Mouse (Mus musculus) liver, embryonic 15.5 days (tissue): ENCODE data around the gene Gfra1. TPM values are rescaled to one million over a fixed set of nuclear protein-coding genes. Genes with fewer than 3 reads are reported as not detected.

Experiments used
- ATAC-seq: fragments of 200-750 bp; cut with Nextera tagmentation; 2 replicates; pipeline ENCODE4 v1.8.0; 2017; ENCODE audit warnings: moderate number of reproducible peaks, mild to moderate bottlenecking, moderate library complexity; ENCODE audit not compliant: insufficient read depth
- H3K27ac ChIP-seq: fragments of 300-500 bp; sonication (generic); replicated peaks from 2 replicates; pipeline ENCODE4 v1.5.1; 2015; ENCODE audit warnings: mild to moderate bottlenecking, inconsistent platforms
- H3K27me3 ChIP-seq: fragments of 300-500 bp; sonication (generic); 2 replicates; pipeline ENCODE4 v1.6.1; 2015; ENCODE audit warnings: mild to moderate bottlenecking, inconsistent platforms
- H3K36me3 ChIP-seq: fragments of 300-500 bp; sonication (generic); replicated peaks from 2 replicates; pipeline ENCODE4 v1.6.1; 2015; ENCODE audit warnings: moderate library complexity, mild to moderate bottlenecking, inconsistent platforms
- H3K4me1 ChIP-seq: fragments of 300-500 bp; sonication (generic); replicated peaks from 2 replicates; pipeline ENCODE4 v1.6.1; 2015; ENCODE audit warnings: inconsistent platforms
- H3K4me2 ChIP-seq: fragments of 300-500 bp; sonication (generic); 2 replicates; pipeline ENCODE4 v1.6.1; 2015; ENCODE audit warnings: moderate library complexity, mild to moderate bottlenecking, inconsistent platforms
- H3K4me3 ChIP-seq: fragments of 300-500 bp; sonication (generic); replicated peaks from 2 replicates; pipeline ENCODE4 v1.5.1; 2015; ENCODE audit warnings: mild to moderate bottlenecking, inconsistent platforms
- H3K9ac ChIP-seq: fragments of 300-500 bp; sonication (generic); 2 replicates; pipeline ENCODE4 v1.6.1; 2015; ENCODE audit warnings: moderate library complexity, mild to moderate bottlenecking, inconsistent platforms
- H3K9me3 ChIP-seq: fragments of 300-500 bp; sonication (generic); replicated peaks from 2 replicates; pipeline ENCODE4 v1.6.1; 2016; ENCODE audit warnings: inconsistent platforms
- WGBS: fragments of 180-500 bp; shearing (Covaris S2); methylation state at CpG from one replicate; pipeline ENCODE4 v1.1.7; 2015; ENCODE audit warnings: mixed read lengths; ENCODE audit not compliant: insufficient replicate concordance; 5-methylcytosine and 5-hydroxymethylcytosine counted together
- polyA plus RNA-seq: library from polyadenylated mRNA; unstranded; fragments of >200 nt; fragmentation: Nextera tagmentation; extraction: Ambion mirVana; gene quantifications from 2 replicates; pipeline ENCODE4 v1.2.1, GENCODE M21; 2015

Gfra1 gene
- polyA plus RNA-seq, 1 experiment from 2014 or later: 6.2 TPM

DNA sequence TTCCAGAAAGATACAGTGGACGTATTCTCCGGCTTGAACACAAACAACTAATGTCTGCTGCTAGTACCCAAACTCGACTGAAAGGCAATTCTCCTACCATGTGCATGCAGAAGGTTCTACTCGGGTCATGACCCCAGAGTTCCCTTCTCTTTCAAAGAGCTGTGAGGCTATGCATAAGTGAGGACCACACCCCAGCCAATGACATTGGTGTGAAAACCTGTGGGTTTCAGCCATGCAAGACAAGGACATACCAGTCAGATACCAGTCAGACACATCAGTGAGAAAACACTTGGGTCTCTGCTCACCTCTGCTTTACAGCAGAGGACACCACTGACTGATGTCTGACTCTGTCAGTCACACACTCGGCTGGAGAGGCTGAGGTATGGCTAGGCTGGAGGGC lies 63.9 kb downstream of the Gfra1 start:
- H3K9ac ChIP-seq: no peak overlapping the region
- H3K27me3 ChIP-seq: no peaks in the 10 kb centered on the region
- no peak overlapping the region for H3K4me3 ChIP-seq
- no peaks in the 10 kb centered on the region for H3K4me1 ChIP-seq
- H3K36me3 ChIP-seq: no peaks in the 10 kb centered on the region
- WGBS: 56% methylated on average over 5 of the region's 5 CpGs
- no peak for ATAC-seq
- H3K27ac ChIP-seq: no peak overlapping the region
- H3K4me2 ChIP-seq: no peak overlapping the region
- H3K9me3 ChIP-seq: no peaks in the 10 kb centered on the region

- Histone ChIP-seq H3K27ac (no peak overlapping the region), H3K27me3 (no peaks in the 10 kb centered on the region), H3K4me1 (no peaks in the 10 kb centered on the region), H3K9ac (no peak overlapping the region), H3K36me3 (no peaks in the 10 kb centered on the region), H3K4me3 (no peak overlapping the region), H3K9me3 (no peaks in the 10 kb centered on the region), H3K4me2 (no peak overlapping the region)
- WGBS: 58% methylated on average over 8 of the region's 8 CpGs
- no peak for ATAC-seq
Measured at GRCm38 (mm10) chr19:58389466-58389865, 66.2 kb downstream of the Gfra1 start.

DNA sequence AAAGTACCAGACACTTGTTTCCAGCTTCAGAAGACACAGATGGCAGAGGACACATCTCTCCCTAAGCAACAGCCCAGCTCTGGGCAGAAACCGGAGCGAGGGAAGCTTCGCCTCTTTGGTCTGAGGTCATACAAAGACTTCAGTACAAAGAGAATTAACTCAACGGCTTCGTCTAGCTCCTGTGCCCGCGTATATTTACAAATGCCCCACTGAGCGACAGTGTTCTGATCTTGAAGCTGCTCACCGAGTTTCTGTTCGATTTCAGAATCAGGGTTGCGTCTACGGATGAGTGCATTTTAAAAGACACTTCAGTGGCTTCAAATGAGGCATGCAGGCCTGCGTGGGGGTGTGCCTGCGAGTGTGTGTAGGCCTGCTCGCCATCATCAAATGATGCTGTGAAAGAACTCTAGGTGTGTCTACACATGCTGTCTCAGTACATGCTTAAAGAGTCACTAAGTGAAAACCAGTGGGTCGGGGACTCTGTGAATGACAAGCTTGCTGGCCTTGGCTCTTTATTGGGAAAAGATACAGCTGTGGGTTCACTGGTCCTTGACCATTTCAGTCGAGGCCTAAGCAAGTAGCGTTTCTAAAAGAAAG lies 66.8 kb downstream of the Gfra1 start:
- no peaks in the 10 kb centered on the region for H3K9me3 ChIP-seq
- H3K4me2 ChIP-seq: no peak overlapping the region
- WGBS: 75% methylated on average over 18 of the region's 18 CpGs
- no peak overlapping the region for H3K27ac ChIP-seq
- no peak overlapping the region for H3K4me3 ChIP-seq
- no peak overlapping the region for H3K9ac ChIP-seq
- H3K27me3 ChIP-seq: no peaks in the 10 kb centered on the region
- no peaks in the 10 kb centered on the region for H3K36me3 ChIP-seq
- no peak for ATAC-seq
- no peaks in the 10 kb centered on the region for H3K4me1 ChIP-seq

GRCm38 (mm10) chr19:58383273-58383672 lies 72.4 kb downstream of the Gfra1 start:
- WGBS: 53% methylated on average over 3 of the region's 3 CpGs
- Histone ChIP-seq H3K27me3 (no peaks in the 10 kb centered on the region), H3K27ac (no peak overlapping the region), H3K4me2 (no peak overlapping the region), H3K4me3 (no peak overlapping the region), H3K4me1 (no peaks in the 10 kb centered on the region), H3K9me3 (no peaks in the 10 kb centered on the region), H3K9ac (no peak overlapping the region), H3K36me3 (no peaks in the 10 kb centered on the region)
- ATAC-seq: no peak

- 78% methylated on average over 7 of the region's 7 CpGs for WGBS
- Histone ChIP-seq H3K27me3 (no peaks in the 10 kb centered on the region), H3K4me3 (no peak overlapping the region)
Measured at GRCm38 (mm10) chr19:58382535-58382934, 73.2 kb downstream of the Gfra1 start.

DNA sequence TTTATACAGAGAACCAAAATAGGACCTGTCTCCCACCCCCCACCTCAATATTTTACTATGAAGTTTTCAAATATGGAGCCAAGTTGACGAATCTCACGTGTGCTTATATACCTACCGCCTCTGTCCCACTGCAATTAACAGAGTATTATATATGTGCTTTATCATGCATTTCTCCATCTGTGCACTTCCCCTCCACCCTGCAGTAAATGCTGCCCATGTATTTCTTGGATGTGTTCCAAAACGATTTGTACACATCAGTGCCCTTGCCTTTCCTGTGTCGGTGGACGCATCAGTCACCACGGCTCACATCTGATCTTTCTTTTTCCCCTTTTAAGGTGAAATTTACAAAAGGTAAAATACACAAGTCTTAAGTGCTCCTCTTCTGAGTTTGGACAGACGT lies 77.7 kb downstream of the Gfra1 start:
- ATAC-seq: no peak
- H3K27ac ChIP-seq: no peak overlapping the region
- no peak overlapping the region for H3K4me2 ChIP-seq
- no peak overlapping the region for H3K4me3 ChIP-seq
- WGBS: 53% methylated on average over 8 of the region's 8 CpGs
- no peaks in the 10 kb centered on the region for H3K36me3 ChIP-seq
- H3K27me3 ChIP-seq: no peaks in the 10 kb centered on the region
- no peak overlapping the region for H3K9ac ChIP-seq
- H3K4me1 ChIP-seq: peaks cover 6% of the 10 kb centered on the region; the same call in 1 of the 2 replicates
- H3K9me3 ChIP-seq: no peaks in the 10 kb centered on the region

More at GRCm38 (mm10) chr19:58382535-58382934, 73.2 kb downstream of the Gfra1 start:
- no peaks in the 10 kb centered on the region for H3K36me3 ChIP-seq
- no peak overlapping the region for H3K9ac ChIP-seq
- H3K9me3 ChIP-seq: no peaks in the 10 kb centered on the region
- H3K4me1 ChIP-seq: peaks cover 3% of the 10 kb centered on the region; the same call in 1 of the 2 replicates
- H3K4me2 ChIP-seq: no peak overlapping the region
- ATAC-seq: no peak
- no peak overlapping the region for H3K27ac ChIP-seq

DNA sequence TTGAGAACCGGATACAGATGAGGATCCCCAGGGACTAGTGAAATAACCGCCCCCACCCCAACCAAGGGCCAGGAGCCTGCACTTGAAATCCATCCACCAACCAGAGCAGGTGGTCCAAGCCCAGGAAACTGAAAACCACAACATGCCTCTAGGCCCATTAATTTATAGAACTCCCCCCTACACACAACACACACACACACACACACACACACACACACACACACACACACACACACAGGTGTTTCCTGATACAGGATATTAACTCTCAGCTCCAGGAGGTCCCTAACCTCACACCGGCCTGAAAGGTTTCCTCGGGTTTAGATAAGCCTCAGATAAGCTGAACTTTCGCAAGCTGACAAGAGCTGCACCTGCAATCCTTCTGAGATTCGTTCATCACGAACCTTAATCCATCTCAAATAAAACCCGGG lies 79.0 kb downstream of the Gfra1 start:
- Histone ChIP-seq H3K9ac (no peak overlapping the region), H3K36me3 (no peaks in the 10 kb centered on the region), H3K4me1 (peaks cover 6% of the 10 kb centered on the region; the same call in 1 of the 2 replicates), H3K27ac (no peak overlapping the region), H3K27me3 (no peaks in the 10 kb centered on the region), H3K4me2 (no peak overlapping the region), H3K4me3 (no peak overlapping the region), H3K9me3 (no peaks in the 10 kb centered on the region)
- no peak for ATAC-seq
- 31% methylated on average over 8 of the region's 8 CpGs for WGBS

DNA sequence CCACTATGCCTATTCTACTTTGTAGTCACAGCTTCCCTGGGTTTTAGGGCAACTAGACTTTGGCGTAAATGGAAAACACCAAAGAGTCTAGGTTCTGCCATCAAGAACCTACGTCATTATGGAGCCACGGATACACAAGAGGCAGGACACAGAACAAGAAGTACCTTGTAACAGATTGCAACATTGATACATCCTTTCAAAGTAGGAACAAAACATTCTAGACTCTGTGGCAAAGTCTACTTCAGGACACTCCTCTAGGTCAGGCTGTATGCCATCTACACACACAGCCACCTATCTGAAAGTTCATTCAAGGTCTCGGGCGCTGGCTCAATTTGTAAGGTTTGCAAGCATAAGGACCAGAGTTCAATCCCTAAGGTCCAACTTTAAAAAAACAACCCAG lies 81.1 kb downstream of the Gfra1 start:
- ATAC-seq: no peak
- 72% methylated on average over 5 of the region's 5 CpGs for WGBS
- H3K27me3 ChIP-seq: no peaks in the 10 kb centered on the region
- no peak overlapping the region for H3K4me3 ChIP-seq
- H3K4me2 ChIP-seq: no peak overlapping the region
- H3K9ac ChIP-seq: no peak overlapping the region
- no peaks in the 10 kb centered on the region for H3K9me3 ChIP-seq
- no peaks in the 10 kb centered on the region for H3K36me3 ChIP-seq
- H3K27ac ChIP-seq: no peak overlapping the region
- H3K4me1 ChIP-seq: peaks cover 6% of the 10 kb centered on the region; the same call in 1 of the 2 replicates

DNA sequence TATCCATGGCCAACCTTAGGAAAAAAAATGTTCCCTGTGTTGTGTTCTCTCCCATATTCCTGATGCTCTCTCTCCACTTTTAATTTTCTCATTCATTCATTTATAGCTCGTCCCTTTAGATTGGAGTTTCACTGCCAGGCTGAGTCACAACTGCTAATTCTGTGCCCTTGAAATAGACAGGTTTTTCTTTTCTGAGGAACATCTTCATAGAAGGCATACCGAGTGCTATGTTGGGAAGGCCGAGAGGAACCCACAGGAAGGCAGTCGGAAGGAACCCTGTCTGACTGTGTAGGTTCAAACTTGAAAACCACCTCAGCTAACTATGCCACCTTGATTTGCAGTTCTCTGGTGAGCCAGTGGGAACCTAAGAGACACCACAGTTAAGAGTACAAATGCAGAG lies 81.6 kb downstream of the Gfra1 start:
- WGBS: 61% methylated on average over 4 of the region's 4 CpGs
- H3K9me3 ChIP-seq: no peaks in the 10 kb centered on the region
- H3K4me2 ChIP-seq: no peak overlapping the region
- H3K9ac ChIP-seq: no peak overlapping the region
- no peaks in the 10 kb centered on the region for H3K36me3 ChIP-seq
- H3K4me1 ChIP-seq: peaks cover 6% of the 10 kb centered on the region; the same call in 1 of the 2 replicates
- H3K27me3 ChIP-seq: no peaks in the 10 kb centered on the region
- H3K4me3 ChIP-seq: no peak overlapping the region
- ATAC-seq: no peak
- no peak overlapping the region for H3K27ac ChIP-seq

DNA sequence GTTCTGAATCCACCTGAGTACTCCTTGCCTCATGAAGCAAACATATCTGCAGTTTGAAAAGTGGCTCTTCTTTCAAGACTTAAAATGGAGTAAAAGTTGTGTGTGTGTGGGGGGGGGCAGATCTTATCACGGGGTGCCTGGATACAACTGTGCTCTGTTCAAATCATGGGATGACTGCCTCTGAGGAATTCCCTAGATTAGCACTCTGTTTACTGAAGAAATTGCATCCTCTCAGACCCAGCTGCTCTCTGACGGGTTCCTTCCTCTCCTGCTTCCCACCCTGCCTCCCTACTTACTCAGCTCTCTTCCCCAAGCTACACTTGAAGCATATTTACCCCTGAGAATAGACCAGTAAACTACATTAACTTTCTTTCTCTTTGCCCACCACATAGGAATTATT lies 87.2 kb downstream of the Gfra1 start:
- no peaks in the 10 kb centered on the region for H3K27me3 ChIP-seq
- no peak overlapping the region for H3K4me2 ChIP-seq
- 25% methylated on average over 2 of the region's 2 CpGs for WGBS
- no peak for ATAC-seq
- no peak overlapping the region for H3K27ac ChIP-seq
- no peaks in the 10 kb centered on the region for H3K4me1 ChIP-seq
- no peaks in the 10 kb centered on the region for H3K9me3 ChIP-seq
- no peak overlapping the region for H3K9ac ChIP-seq
- H3K36me3 ChIP-seq: no peaks in the 10 kb centered on the region
- H3K4me3 ChIP-seq: no peak overlapping the region

- WGBS: 58% methylated on average over 9 of the region's 9 CpGs
- Histone ChIP-seq H3K4me1 (no peaks in the 10 kb centered on the region), H3K27ac (no peak overlapping the region), H3K27me3 (no peaks in the 10 kb centered on the region), H3K4me3 (no peak overlapping the region), H3K9ac (no peak overlapping the region), H3K9me3 (no peaks in the 10 kb centered on the region), H3K36me3 (no peaks in the 10 kb centered on the region), H3K4me2 (no peak overlapping the region)
- no peak for ATAC-seq
Measured at GRCm38 (mm10) chr19:58364688-58365087, 91.0 kb downstream of the Gfra1 start.

GRCm38 (mm10) chr19:58360982-58361381 lies 94.7 kb downstream of the Gfra1 start:
- ATAC-seq: no peak
- Histone ChIP-seq H3K9ac (no peak overlapping the region), H3K9me3 (no peaks in the 10 kb centered on the region), H3K4me3 (no peak overlapping the region), H3K36me3 (no peaks in the 10 kb centered on the region), H3K27ac (no peak overlapping the region), H3K27me3 (no peaks in the 10 kb centered on the region), H3K4me2 (no peak overlapping the region), H3K4me1 (no peaks in the 10 kb centered on the region)
- 46% methylated on average over 1 of the region's 1 CpGs for WGBS
